Mouse (Mus musculus): ENCODE results near the gene Vps26c. TPM values are rescaled to one million over a fixed set of nuclear protein-coding genes. Genes with fewer than 3 reads are reported as not detected.

Gene Vps26c
- polyA plus RNA-seq, 1 experiment, result 3.1 TPM

DNA sequence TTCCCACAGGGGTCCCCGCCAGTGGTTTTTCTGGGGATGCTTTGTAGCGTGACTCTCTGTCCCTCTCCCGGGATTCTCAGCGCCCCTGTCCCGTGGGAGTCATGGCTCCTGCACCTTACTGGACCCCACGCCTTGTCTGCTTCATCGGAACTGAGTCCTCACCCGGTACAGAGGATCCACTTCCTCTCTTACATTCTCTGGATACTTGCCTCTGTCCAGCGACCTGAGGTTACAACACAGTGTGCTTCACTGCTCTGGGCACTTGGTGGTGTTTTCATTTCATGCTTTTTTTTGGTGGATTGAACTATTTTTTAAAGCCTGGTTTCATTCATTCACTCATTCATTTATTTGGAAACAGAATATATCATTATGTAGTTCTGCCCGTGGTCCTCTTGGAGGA lies 23.2 kb upstream of the Vps26c start:
- Histone ChIP-seq H3K9me3 (peaks cover 11% of the 10 kb centered on the region), H3K36me3 (replicated peaks; ENCODE audit: low read length) (peaks cover 16% of the 10 kb centered on the region), H3K27me3 (replicated peaks) (no peaks in the 10 kb centered on the region), H3K4me3 (replicated peaks) (peak overlapping the region; percentile 23), H3K4me1 (peaks cover 47% of the 10 kb centered on the region)
- no peak for TF ChIP-seq FLI1 (IDR thresholded peaks at IDR 0.05; ENCODE audit: low read length)
- TF ChIP-seq GATA1 (IDR thresholded peaks at IDR 0.05; ENCODE audit: borderline replicate concordance, low read length), result no peak

DNA sequence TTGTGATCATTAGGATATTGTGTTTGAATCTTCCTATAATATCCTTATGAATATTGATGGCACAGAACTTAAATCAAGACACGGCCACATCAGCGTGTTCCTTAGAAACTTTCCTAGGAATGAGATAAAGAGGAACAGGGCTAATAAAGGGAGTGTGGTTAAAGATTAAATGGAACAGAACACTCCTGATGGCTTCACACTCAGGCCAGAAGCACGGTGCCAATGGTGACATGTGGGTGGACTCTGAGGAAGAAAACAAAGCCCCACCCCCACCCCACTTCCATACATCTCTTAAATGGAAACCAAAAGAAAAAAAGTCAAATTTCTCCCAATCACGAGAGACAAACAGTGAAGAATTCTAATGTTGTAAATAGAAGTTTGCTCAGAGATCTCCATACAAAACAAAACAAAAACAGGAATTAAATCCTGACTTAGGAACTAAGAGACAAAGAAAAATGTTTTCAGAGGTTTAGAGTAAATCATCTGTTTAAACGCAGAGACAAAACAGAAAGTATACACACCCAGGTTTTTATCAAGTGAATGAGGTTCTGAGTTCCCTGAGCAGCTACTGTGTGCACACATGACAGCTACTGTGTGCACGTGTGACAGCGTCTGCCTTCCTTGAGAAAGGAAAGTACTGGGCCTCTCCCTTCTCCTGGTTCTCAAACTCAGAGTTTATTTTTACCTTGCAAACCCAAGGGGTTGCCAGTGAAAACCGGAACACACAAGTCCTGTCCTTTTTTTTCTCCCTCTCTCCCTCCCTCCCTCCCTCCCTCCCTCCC lies 19.3 kb upstream of the Vps26c start:
- Histone ChIP-seq H3K9me3 (peaks cover 7% of the 10 kb centered on the region; the same call in 1 of the 2 replicates), H3K4me1 (peaks cover 43% of the 10 kb centered on the region), H3K36me3 (replicated peaks; ENCODE audit: low read length) (peaks cover 2% of the 10 kb centered on the region), H3K4me3 (replicated peaks) (peak overlapping the region; percentile 72), H3K27me3 (replicated peaks) (no peaks in the 10 kb centered on the region)
- no peak for TF ChIP-seq GATA1 (IDR thresholded peaks at IDR 0.05; ENCODE audit: borderline replicate concordance, low read length)
- no peak for TF ChIP-seq FLI1 (IDR thresholded peaks at IDR 0.05; ENCODE audit: low read length)

DNA sequence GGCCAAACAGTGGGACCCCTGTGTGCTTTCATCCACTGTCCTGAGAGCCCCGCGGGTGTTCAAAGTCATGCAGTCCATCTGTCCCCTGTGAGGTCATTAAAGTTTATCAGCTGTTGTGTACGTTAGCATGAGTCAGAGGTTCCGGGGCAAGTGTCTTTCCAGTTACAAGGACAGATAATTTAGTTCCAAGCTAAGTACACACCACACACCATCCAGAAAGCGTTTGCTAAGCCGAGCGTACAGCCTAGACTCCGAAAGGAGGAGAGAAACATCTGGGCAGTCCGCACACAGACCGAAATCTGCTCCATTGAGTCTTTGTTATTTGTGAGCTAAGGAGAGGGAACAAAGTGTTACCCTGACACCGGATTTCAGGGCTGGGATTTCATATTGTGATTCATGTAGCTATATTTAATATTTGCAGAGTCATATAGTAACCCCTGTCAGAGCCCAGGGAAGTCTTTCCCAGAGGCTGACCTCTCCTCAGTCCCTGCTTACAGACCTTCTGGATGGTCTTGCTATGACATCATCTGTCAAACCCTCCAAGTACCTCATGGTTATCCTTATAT lies 18.0 kb upstream of the Vps26c start:
- peaks cover 37% of the 10 kb centered on the region for H3K4me1 ChIP-seq
- H3K36me3 ChIP-seq (replicated peaks; ENCODE audit: low read length), result peaks cover 5% of the 10 kb centered on the region
- peak overlapping the region; percentile 59 for H3K4me3 ChIP-seq (replicated peaks)
- no peaks in the 10 kb centered on the region for H3K27me3 ChIP-seq (replicated peaks)
- H3K9me3 ChIP-seq, result peaks cover 13% of the 10 kb centered on the region; the same call in 1 of the 2 replicates
- TF ChIP-seq GATA1 (IDR thresholded peaks at IDR 0.05; ENCODE audit: borderline replicate concordance, low read length), result no peak

DNA sequence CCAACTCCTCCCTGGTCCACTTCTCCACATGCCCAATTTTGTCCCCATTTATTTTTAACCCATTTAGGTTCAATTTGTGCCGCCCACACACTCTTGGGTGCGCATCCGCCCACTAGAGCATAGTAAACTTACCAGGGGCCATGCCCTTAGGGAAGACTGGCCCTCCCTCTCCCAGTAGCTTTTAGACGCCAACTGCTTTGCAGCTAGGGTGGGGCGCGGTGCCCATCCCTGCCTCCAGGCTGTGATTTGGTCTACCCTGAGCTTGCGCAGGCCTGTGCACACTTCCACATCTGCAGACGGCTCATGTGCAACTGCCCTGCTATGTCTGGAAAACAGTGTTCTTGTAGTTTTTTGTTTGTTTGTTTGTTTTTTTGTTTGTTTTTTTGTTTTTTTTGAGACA lies 16.3 kb upstream of the Vps26c start:
- no peak for TF ChIP-seq FLI1 (IDR thresholded peaks at IDR 0.05; ENCODE audit: low read length)
- TF ChIP-seq GATA1 (IDR thresholded peaks at IDR 0.05; ENCODE audit: borderline replicate concordance, low read length), result no peak
- Histone ChIP-seq H3K36me3 (replicated peaks; ENCODE audit: low read length) (peaks cover 5% of the 10 kb centered on the region), H3K9me3 (peaks cover 13% of the 10 kb centered on the region; the same call in 1 of the 2 replicates), H3K4me3 (replicated peaks) (peak overlapping the region; percentile 50), H3K27me3 (replicated peaks) (no peaks in the 10 kb centered on the region), H3K4me1 (peaks cover 42% of the 10 kb centered on the region)

DNA sequence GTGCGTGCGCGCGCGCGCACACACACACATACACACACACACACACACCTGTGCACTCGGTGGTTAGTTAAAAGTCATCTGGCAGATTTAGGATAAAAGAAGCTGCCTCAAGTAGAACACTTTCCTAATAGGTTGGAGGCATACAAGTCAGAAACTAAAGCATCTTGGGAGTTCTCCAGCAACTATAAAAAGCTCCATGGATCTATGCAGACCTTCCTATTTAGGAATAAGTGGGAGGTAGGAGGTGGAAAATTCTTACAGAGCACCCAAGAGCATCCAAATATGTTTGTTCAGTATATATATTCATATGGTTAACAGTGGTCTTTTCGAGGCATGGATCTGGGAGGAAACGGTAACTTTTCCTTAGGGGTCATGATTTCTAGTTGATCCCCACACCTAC lies 13.5 kb upstream of the Vps26c start:
- H3K4me1 ChIP-seq, result peaks cover 48% of the 10 kb centered on the region
- TF ChIP-seq FLI1 (IDR thresholded peaks at IDR 0.05; ENCODE audit: low read length) (no peak), GATA1 (IDR thresholded peaks at IDR 0.05; ENCODE audit: borderline replicate concordance, low read length) (no peak)
- H3K9me3 ChIP-seq, result peaks cover 13% of the 10 kb centered on the region; the same call in 1 of the 2 replicates
- no peaks in the 10 kb centered on the region for H3K27me3 ChIP-seq (replicated peaks)
- H3K4me3 ChIP-seq (replicated peaks), result no peak overlapping the region
- peaks cover 5% of the 10 kb centered on the region for H3K36me3 ChIP-seq (replicated peaks; ENCODE audit: low read length)

DNA sequence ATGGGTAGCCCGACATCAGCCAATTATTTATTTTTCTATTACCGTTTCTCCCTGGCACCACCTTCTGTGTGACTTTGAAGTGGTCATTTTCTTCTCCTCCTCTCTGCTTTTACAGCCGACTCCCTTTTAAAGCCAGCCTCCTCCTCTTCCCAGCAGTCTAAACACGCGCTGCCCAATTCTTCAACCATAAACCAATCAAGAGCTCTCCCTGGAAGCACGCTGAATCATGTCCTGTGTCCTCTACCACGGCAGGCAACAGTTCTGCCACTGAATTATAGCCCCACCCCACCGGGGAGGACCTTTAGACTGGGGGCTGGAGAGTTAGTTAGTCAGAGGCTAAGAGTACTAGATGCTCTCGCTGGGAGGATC lies 10.5 kb upstream of the Vps26c start:
- Histone ChIP-seq H3K4me3 (replicated peaks) (peak overlapping the region; percentile 54), H3K9me3 (peaks cover 8% of the 10 kb centered on the region; the same call in 1 of the 2 replicates), H3K4me1 (peaks cover 50% of the 10 kb centered on the region), H3K27me3 (replicated peaks) (no peaks in the 10 kb centered on the region), H3K36me3 (replicated peaks; ENCODE audit: low read length) (peaks cover 3% of the 10 kb centered on the region)
- TF ChIP-seq FLI1 (IDR thresholded peaks at IDR 0.05; ENCODE audit: low read length) (no peak), GATA1 (IDR thresholded peaks at IDR 0.05; ENCODE audit: borderline replicate concordance, low read length) (no peak)

DNA sequence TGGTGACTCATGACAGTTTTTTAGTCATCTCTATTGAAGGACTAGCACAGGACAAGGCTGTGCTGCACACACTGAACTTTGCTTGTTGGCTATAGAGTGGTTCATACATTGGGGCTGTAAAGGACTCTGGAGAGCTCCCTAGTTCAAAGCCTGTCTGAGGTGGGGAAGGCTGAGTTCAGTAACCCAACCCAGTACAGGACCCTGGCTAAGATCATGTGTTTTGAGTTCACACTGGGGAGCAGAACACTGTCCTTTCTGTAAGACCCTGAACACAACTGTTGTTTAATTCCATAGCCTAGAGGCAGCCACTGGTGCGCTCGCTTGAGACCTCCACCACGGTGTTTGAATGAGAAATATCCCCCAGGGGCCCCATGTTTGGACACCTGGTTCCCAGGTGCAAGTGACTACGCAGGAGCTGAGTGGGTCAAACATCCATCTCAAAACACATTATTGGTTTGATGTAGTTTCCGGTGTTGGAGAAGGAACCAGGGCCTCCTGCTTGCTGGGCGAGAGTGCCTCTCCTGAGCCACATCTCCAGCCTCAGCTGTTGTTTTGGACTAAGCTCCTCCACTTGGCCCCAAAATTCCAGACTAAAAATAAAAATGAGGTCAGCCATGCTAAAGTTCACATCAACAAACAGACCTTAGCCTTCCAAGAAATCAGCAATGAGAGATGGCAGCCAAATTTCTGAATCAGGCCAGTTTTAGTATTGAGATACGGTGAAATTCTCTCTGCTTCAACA lies 10.0 kb upstream of the Vps26c start:
- no peak for TF ChIP-seq FLI1 (IDR thresholded peaks at IDR 0.05; ENCODE audit: low read length)
- no peak for TF ChIP-seq GATA1 (IDR thresholded peaks at IDR 0.05; ENCODE audit: borderline replicate concordance, low read length)
- peaks cover 3% of the 10 kb centered on the region for H3K36me3 ChIP-seq (replicated peaks; ENCODE audit: low read length)
- peaks cover 50% of the 10 kb centered on the region for H3K4me1 ChIP-seq
- peak overlapping the region; percentile 54 for H3K4me3 ChIP-seq (replicated peaks)
- peaks cover 8% of the 10 kb centered on the region; the same call in 1 of the 2 replicates for H3K9me3 ChIP-seq
- H3K27me3 ChIP-seq (replicated peaks), result no peaks in the 10 kb centered on the region

DNA sequence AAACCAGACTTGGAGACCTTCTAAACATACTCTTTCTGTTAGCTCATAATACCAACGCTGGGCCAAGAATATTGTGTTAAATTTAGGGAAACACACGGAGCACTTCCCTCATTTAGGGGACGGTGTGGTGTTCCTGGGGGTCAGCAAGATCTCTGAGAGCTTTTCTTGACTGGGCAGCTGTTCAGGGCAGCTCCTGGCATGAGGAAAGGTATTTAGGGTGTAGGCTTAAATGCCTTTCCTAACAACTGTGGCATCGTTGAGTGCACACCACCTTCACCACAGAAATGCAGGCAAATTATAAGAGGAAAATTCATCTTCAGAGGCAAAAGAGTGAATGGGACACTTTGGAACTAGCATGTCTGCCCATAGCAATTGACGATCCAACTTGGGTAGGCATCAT lies 9.1 kb upstream of the Vps26c start:
- Histone ChIP-seq H3K36me3 (replicated peaks; ENCODE audit: low read length) (peaks cover 3% of the 10 kb centered on the region), H3K4me3 (replicated peaks) (no peak overlapping the region), H3K9me3 (0 out of 2 replicates have a peak, but pooled peaks cover 4% of the 10 kb centered on the region), H3K27me3 (replicated peaks) (no peaks in the 10 kb centered on the region), H3K4me1 (peaks cover 58% of the 10 kb centered on the region)
- TF ChIP-seq FLI1 (IDR thresholded peaks at IDR 0.05; ENCODE audit: low read length), result no peak

DNA sequence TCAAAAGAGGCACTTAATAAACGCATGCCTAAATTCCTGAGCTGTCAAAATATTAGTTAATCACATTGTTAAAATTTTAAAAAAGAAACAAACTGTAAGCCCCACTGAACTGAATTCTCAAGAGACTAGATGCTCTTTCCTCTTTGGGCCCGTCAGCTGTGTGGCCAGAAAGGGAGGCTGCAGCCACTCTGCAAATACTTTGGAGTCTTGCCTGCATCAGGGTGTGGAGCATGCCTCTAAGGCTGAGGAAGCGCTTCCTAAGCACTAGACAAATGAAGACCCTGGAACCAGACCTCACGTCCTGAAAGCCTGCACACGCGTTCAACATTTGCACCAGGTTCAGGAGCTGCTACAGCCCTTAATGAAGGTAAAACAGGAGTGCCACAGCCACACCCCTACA lies 7.0 kb upstream of the Vps26c start:
- no peak overlapping the region for H3K4me3 ChIP-seq (replicated peaks)
- H3K4me1 ChIP-seq, result peaks cover 67% of the 10 kb centered on the region
- H3K36me3 ChIP-seq (replicated peaks; ENCODE audit: low read length), result peaks cover 8% of the 10 kb centered on the region
- H3K9me3 ChIP-seq, result no peaks in the 10 kb centered on the region
- no peaks in the 10 kb centered on the region for H3K27me3 ChIP-seq (replicated peaks)
- no peak for TF ChIP-seq GATA1 (IDR thresholded peaks at IDR 0.05; ENCODE audit: borderline replicate concordance, low read length)
- TF ChIP-seq FLI1 (IDR thresholded peaks at IDR 0.05; ENCODE audit: low read length), result no peak

DNA sequence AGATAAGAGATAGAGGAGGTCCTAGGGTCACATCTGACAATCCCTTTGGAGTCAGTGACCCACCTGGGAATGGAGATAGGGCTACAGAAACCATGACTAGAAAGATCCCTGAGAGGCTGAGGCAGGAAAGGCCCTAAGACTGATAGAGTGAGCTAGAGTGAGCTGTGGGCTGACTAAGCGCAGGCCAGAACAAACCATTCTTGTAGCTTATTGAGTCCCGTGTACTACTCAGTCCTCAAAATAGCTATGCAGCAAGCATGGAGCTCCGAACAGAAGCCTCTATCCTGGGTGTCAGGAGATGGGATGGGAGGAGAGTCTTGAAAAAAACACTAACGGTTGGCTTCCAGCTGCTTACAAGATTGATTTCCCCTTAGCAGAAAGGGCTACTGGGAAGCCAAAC lies 4.6 kb upstream of the Vps26c start:
- Histone ChIP-seq H3K36me3 (replicated peaks; ENCODE audit: low read length) (peaks cover 17% of the 10 kb centered on the region), H3K4me3 (replicated peaks) (no peak overlapping the region), H3K9me3 (no peaks in the 10 kb centered on the region), H3K4me1 (peaks cover 62% of the 10 kb centered on the region), H3K27me3 (replicated peaks) (no peaks in the 10 kb centered on the region)
- TF ChIP-seq FLI1 (IDR thresholded peaks at IDR 0.05; ENCODE audit: low read length) (no peak), GATA1 (IDR thresholded peaks at IDR 0.05; ENCODE audit: borderline replicate concordance, low read length) (no peak)
